Mouse (Mus musculus): ENCODE results near the gene 6430548M08Rik. TPM values are rescaled to one million over a fixed set of nuclear protein-coding genes. Genes with fewer than 3 reads are reported as not detected.
A peak's percentile ranks its signal among the peaks of the same experiment; 100 is the strongest.

The 6430548M08Rik gene
- 2.9 and 6.5 TPM in 2 replicates for polyA plus RNA-seq (2011; ENCODE audit: insufficient read length, low read depth, missing spikeins)

DNA sequence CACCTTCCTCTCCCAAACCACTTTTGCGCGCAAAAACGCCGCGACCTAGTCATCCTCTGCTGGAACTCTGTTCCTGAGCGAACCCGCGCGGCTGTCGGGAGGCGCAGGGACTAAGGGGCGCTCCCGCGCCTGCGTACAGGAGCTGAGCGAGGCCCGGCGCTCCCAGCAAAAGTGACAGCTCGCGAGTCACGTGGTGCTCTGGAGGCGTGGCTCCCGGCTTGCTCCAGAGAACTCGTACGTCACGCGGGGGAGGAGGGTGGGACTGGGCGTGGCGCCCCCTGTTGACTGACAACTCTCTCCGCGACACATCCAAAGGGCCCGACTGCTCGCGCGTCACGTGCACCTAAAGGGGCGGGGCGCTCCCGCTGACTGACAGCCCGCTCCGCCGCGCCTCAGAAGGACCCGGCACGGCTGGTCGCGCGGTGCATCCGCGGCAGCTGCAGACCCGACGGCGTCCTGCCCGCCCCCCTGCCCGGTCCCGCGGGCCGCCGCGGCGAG lies at the start of gene 6430548M08Rik:
Gene 6430548M08Rik (plus strand): TSS at position 395 of the 498 bp plus-strand sequence.
- peak within 1 kb of the TSS; percentile 71 for H3K4me3 ChIP-seq (ENCODE audit: insufficient read depth, low read length)
- peak; percentile 79 for TF ChIP-seq POLR2A (IDR thresholded peaks at IDR 0.05; ENCODE audit: low read depth, low read length)
- TF ChIP-seq CTCF (IDR thresholded peaks at IDR 0.05; ENCODE audit: borderline replicate concordance, insufficient read depth, low read length), result no peak
- peak within 1 kb of the TSS; percentile 71 for H3K27ac ChIP-seq (ENCODE audit: insufficient read depth, low read length)
- H3K4me1 ChIP-seq (ENCODE audit: control insufficient read depth, insufficient read depth, low read length), result peaks cover 5% of the 10 kb centered on the region; the same call in 1 of the 2 replicates

DNA sequence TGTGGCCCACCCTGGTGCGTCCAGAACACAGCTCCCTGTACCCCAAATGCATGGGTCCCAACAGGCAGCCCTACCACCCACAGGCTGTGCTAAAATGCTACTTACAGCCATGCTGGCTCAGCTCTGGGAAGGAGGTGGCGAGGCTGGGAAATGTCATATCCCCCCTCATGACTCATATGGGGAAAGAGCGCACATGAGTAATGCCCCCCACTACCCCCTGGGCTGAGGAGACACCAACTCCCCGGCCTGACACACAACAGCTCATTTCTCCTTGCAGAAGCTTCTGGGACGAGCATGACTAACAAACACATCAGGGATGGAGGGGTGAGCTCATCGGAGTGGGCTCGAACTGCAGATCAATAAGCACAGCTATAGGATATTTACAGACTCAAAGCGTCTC lies 48.3 kb upstream of the 6430548M08Rik start:
- Histone ChIP-seq H3K4me1 (ENCODE audit: control insufficient read depth, insufficient read depth, low read length) (peaks cover 8% of the 10 kb centered on the region; the same call in 1 of the 2 replicates), H3K27ac (ENCODE audit: insufficient read depth, low read length) (no peak overlapping the region), H3K4me3 (ENCODE audit: insufficient read depth, low read length) (no peak overlapping the region)
- no peak for TF ChIP-seq CTCF (IDR thresholded peaks at IDR 0.05; ENCODE audit: borderline replicate concordance, insufficient read depth, low read length)
- no peak for TF ChIP-seq POLR2A (IDR thresholded peaks at IDR 0.05; ENCODE audit: low read depth, low read length)

- Histone ChIP-seq H3K27ac (ENCODE audit: insufficient read depth, low read length) (no peak overlapping the region), H3K4me1 (ENCODE audit: control insufficient read depth, insufficient read depth, low read length) (peaks cover 8% of the 10 kb centered on the region; the same call in 1 of the 2 replicates), H3K4me3 (ENCODE audit: insufficient read depth, low read length) (no peak overlapping the region)
- no peak for TF ChIP-seq POLR2A (IDR thresholded peaks at IDR 0.05; ENCODE audit: low read depth, low read length)
- no peak for TF ChIP-seq CTCF (IDR thresholded peaks at IDR 0.05; ENCODE audit: borderline replicate concordance, insufficient read depth, low read length)
These were observed 47.7 kb upstream of the 6430548M08Rik start for GRCm38 (mm10) chr8:120066226-120066625.

GRCm38 (mm10) chr8:120067936-120068668 lies 45.9 kb upstream of the 6430548M08Rik start:
- Histone ChIP-seq H3K4me3 (ENCODE audit: insufficient read depth, low read length) (no peak overlapping the region), H3K27ac (ENCODE audit: insufficient read depth, low read length) (no peak overlapping the region), H3K4me1 (ENCODE audit: control insufficient read depth, insufficient read depth, low read length) (peaks cover 11% of the 10 kb centered on the region; the same call in 1 of the 2 replicates)
- TF ChIP-seq POLR2A (IDR thresholded peaks at IDR 0.05; ENCODE audit: low read depth, low read length) (no peak), CTCF (IDR thresholded peaks at IDR 0.05; ENCODE audit: borderline replicate concordance, insufficient read depth, low read length) (no peak)

- Histone ChIP-seq H3K27ac (ENCODE audit: insufficient read depth, low read length) (no peak overlapping the region), H3K4me1 (ENCODE audit: control insufficient read depth, insufficient read depth, low read length) (0 out of 2 replicates have a peak, but pooled peaks cover 3% of the 10 kb centered on the region), H3K4me3 (ENCODE audit: insufficient read depth, low read length) (no peak overlapping the region)
- TF ChIP-seq POLR2A (IDR thresholded peaks at IDR 0.05; ENCODE audit: low read depth, low read length) (no peak), CTCF (IDR thresholded peaks at IDR 0.05; ENCODE audit: borderline replicate concordance, insufficient read depth, low read length) (peak; percentile 75; the same call in 1 of the 2 replicates)
These were observed 42.3 kb upstream of the 6430548M08Rik start for GRCm38 (mm10) chr8:120071684-120072083.

GRCm38 (mm10) chr8:120072259-120072658 lies 41.7 kb upstream of the 6430548M08Rik start:
- Histone ChIP-seq H3K27ac (ENCODE audit: insufficient read depth, low read length) (no peak overlapping the region), H3K4me1 (ENCODE audit: control insufficient read depth, insufficient read depth, low read length) (0 out of 2 replicates have a peak, but pooled peaks cover 3% of the 10 kb centered on the region), H3K4me3 (ENCODE audit: insufficient read depth, low read length) (no peak overlapping the region)
- TF ChIP-seq POLR2A (IDR thresholded peaks at IDR 0.05; ENCODE audit: low read depth, low read length) (no peak), CTCF (IDR thresholded peaks at IDR 0.05; ENCODE audit: borderline replicate concordance, insufficient read depth, low read length) (no peak)

- no peak for TF ChIP-seq POLR2A (IDR thresholded peaks at IDR 0.05; ENCODE audit: low read depth, low read length)
- no peak overlapping the region for H3K4me3 ChIP-seq (ENCODE audit: insufficient read depth, low read length)
- no peak overlapping the region for H3K27ac ChIP-seq (ENCODE audit: insufficient read depth, low read length)
- 0 out of 2 replicates have a peak, but pooled peaks cover 3% of the 10 kb centered on the region for H3K4me1 ChIP-seq (ENCODE audit: control insufficient read depth, insufficient read depth, low read length)
These were observed 41.1 kb upstream of the 6430548M08Rik start for GRCm38 (mm10) chr8:120072827-120073226.

- no peak overlapping the region for H3K27ac ChIP-seq (ENCODE audit: insufficient read depth, low read length)
- TF ChIP-seq CTCF (IDR thresholded peaks at IDR 0.05; ENCODE audit: borderline replicate concordance, insufficient read depth, low read length) (no peak), POLR2A (IDR thresholded peaks at IDR 0.05; ENCODE audit: low read depth, low read length) (no peak)
These were observed 39.4 kb upstream of the 6430548M08Rik start for GRCm38 (mm10) chr8:120074516-120074915.

DNA sequence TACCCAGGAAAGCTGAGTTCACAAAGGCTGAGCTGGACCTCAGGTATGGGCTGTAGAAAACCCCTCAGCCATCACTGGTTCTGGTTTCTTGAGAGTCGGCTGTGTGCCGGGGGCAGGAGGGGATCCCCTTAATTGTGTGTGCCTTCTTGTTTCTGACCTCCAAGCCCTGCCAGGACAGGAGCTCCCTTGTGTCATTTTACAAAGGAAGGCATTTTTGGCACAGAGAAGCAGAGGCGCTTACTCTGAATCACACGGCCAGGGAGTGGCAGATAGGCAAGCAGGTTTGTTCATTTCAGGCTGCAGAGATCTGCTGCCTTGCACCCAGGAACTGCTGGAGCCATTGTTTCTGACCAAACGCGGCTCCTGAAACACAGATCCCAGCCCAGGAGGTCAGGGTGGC lies 38.6 kb upstream of the 6430548M08Rik start:
- TF ChIP-seq CTCF (IDR thresholded peaks at IDR 0.05; ENCODE audit: borderline replicate concordance, insufficient read depth, low read length) (no peak), POLR2A (IDR thresholded peaks at IDR 0.05; ENCODE audit: low read depth, low read length) (no peak)
- no peak overlapping the region for H3K4me3 ChIP-seq (ENCODE audit: insufficient read depth, low read length)
- H3K4me1 ChIP-seq (ENCODE audit: control insufficient read depth, insufficient read depth, low read length), result 0 out of 2 replicates have a peak, but pooled peaks cover 3% of the 10 kb centered on the region
- H3K27ac ChIP-seq (ENCODE audit: insufficient read depth, low read length), result no peak overlapping the region

More at GRCm38 (mm10) chr8:120074516-120074915, 39.4 kb upstream of the 6430548M08Rik start:
- Histone ChIP-seq H3K4me1 (ENCODE audit: control insufficient read depth, insufficient read depth, low read length) (0 out of 2 replicates have a peak, but pooled peaks cover 3% of the 10 kb centered on the region), H3K4me3 (ENCODE audit: insufficient read depth, low read length) (no peak overlapping the region)

DNA sequence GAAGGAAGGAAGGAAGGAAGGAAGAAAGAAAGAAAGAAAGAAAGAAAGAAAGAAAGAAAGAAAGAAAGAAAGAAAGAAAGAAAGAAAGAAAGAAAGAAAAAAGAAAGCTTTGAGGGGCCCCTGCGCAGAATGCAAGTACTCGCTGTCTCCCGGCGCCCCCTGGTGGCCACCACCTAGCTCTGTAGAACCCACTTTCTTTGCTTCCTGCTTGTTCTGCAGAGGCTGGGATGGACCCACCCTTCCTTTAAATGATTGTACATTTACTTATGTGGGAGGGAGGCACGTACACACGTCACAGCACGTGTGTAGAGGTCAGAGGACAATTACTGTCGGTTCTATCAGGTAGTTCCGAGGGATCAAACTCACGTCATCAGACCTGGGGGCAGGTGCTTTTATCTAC lies 35.9 kb upstream of the 6430548M08Rik start:
- Histone ChIP-seq H3K4me3 (ENCODE audit: insufficient read depth, low read length) (no peak overlapping the region), H3K27ac (ENCODE audit: insufficient read depth, low read length) (no peak overlapping the region), H3K4me1 (ENCODE audit: control insufficient read depth, insufficient read depth, low read length) (no peaks in the 10 kb centered on the region)
- TF ChIP-seq CTCF (IDR thresholded peaks at IDR 0.05; ENCODE audit: borderline replicate concordance, insufficient read depth, low read length), result peak; percentile 48
- TF ChIP-seq POLR2A (IDR thresholded peaks at IDR 0.05; ENCODE audit: low read depth, low read length), result no peak

Data from embryonic fibroblast, embryonic 13.5 days (primary cell).